Mouse (Mus musculus) lung, embryonic 15.5 days (tissue): ENCODE results near the gene Fuk. TPM values are rescaled to one million over a fixed set of nuclear protein-coding genes. Genes with fewer than 3 reads are reported as not detected.
"Not testable (repeated sequence)": the region's sequence is repeated elsewhere in the genome, so short reads cannot be mapped to it uniquely, and the experiment has no call there.

Experiments used
- ATAC-seq: fragments of 200-750 bp; cut with Nextera tagmentation; 2 replicates; pipeline ENCODE4 v1.8.0; 2017; ENCODE audit warnings: moderate number of reproducible peaks, borderline replicate concordance; ENCODE audit not compliant: low FRiP score, low TSS enrichment; ENCODE audit errors: extremely low read depth
- H3K27ac ChIP-seq: fragments of 300-500 bp; sonication (generic); 2 replicates; pipeline ENCODE4 v1.5.1; 2015; ENCODE audit warnings: moderate library complexity, mild to moderate bottlenecking, inconsistent platforms
- H3K27me3 ChIP-seq: fragments of 300-500 bp; sonication (generic); 2 replicates; pipeline ENCODE4 v1.6.1; 2015; ENCODE audit warnings: inconsistent platforms
- H3K36me3 ChIP-seq: fragments of 300-500 bp; sonication (generic); 2 replicates; pipeline ENCODE4 v1.6.1; 2015; ENCODE audit warnings: inconsistent platforms
- H3K4me1 ChIP-seq: fragments of 300-500 bp; sonication (generic); 2 replicates; pipeline ENCODE4 v1.6.1; 2015; ENCODE audit warnings: inconsistent platforms
- H3K4me2 ChIP-seq: fragments of 300-500 bp; sonication (generic); 2 replicates; pipeline ENCODE4 v1.6.1; 2015; ENCODE audit warnings: inconsistent platforms, mild to moderate bottlenecking, moderate library complexity
- H3K4me3 ChIP-seq: fragments of 300-500 bp; sonication (generic); 2 replicates; pipeline ENCODE4 v1.5.1; 2015; ENCODE audit warnings: mild to moderate bottlenecking, inconsistent platforms
- H3K9ac ChIP-seq: fragments of 300-500 bp; sonication (generic); 2 replicates; pipeline ENCODE4 v1.6.1; 2015; ENCODE audit warnings: inconsistent platforms
- H3K9me3 ChIP-seq: fragments of 300-500 bp; sonication (generic); 2 replicates; pipeline ENCODE4 v1.6.1; 2016; ENCODE audit warnings: inconsistent platforms
- WGBS: fragments of 180-500 bp; shearing (Covaris S2); methylation state at CpG from one replicate; pipeline ENCODE4 v1.1.7; 2015; 5-methylcytosine and 5-hydroxymethylcytosine counted together
- polyA plus RNA-seq: library from polyadenylated mRNA; unstranded; fragments of >200 nt; fragmentation: Nextera tagmentation; extraction: Ambion mirVana; gene quantifications from 2 replicates; pipeline ENCODE4 v1.2.1, GENCODE M21; 2015

Gene Fuk
- polyA plus RNA-seq, 1 experiment from 2014 or later = 10.8 TPM

GRCm38 (mm10) chr8:110892913-110893312, 9.4 kb downstream of the Fuk start:
- Histone ChIP-seq H3K27me3 (no peaks in the 10 kb centered on the region), H3K36me3 (no peaks in the 10 kb centered on the region), H3K27ac (no peak overlapping the region), H3K9ac (no peak overlapping the region), H3K9me3 (no peaks in the 10 kb centered on the region), H3K4me2 (no peak overlapping the region), H3K4me3 (no peak overlapping the region), H3K4me1 (no peaks in the 10 kb centered on the region)
- WGBS = 84% methylated on average over 2 of the region's 2 CpGs
- no peak for ATAC-seq

- Histone ChIP-seq H3K4me1 (no peaks in the 10 kb centered on the region), H3K27me3 (no peaks in the 10 kb centered on the region), H3K9me3 (no peaks in the 10 kb centered on the region), H3K9ac (no peak overlapping the region), H3K4me3 (no peak overlapping the region), H3K4me2 (no peak overlapping the region), H3K27ac (no peak overlapping the region), H3K36me3 (no peaks in the 10 kb centered on the region)
- WGBS = 88% methylated on average over 7 of the region's 7 CpGs
- no peak for ATAC-seq
Measured at GRCm38 (mm10) chr8:110892040-110892439, 10.2 kb downstream of the Fuk start.

- no peaks in the 10 kb centered on the region for H3K27me3 ChIP-seq
- H3K4me3 ChIP-seq = no peak overlapping the region
- H3K9ac ChIP-seq = no peak overlapping the region
- H3K27ac ChIP-seq = no peak overlapping the region
- no peak for ATAC-seq
- no peaks in the 10 kb centered on the region for H3K4me1 ChIP-seq
- WGBS = 43% methylated on average over 12 of the region's 12 CpGs
- no peaks in the 10 kb centered on the region for H3K9me3 ChIP-seq
- H3K36me3 ChIP-seq = 0 out of 2 replicates have a peak, but pooled peaks cover under 1% of the 10 kb centered on the region
- H3K4me2 ChIP-seq = no peak overlapping the region
Measured at GRCm38 (mm10) chr8:110889904-110890470, 12.3 kb downstream of the Fuk start.

GRCm38 (mm10) chr8:110888860-110889259, 13.4 kb downstream of the Fuk start:
- H3K9me3 ChIP-seq = no peaks in the 10 kb centered on the region
- no peaks in the 10 kb centered on the region for H3K27me3 ChIP-seq
- no peak overlapping the region for H3K4me2 ChIP-seq
- H3K27ac ChIP-seq = no peak overlapping the region
- H3K36me3 ChIP-seq = peaks cover 11% of the 10 kb centered on the region
- 84% methylated on average over 16 of the region's 16 CpGs for WGBS
- no peaks in the 10 kb centered on the region for H3K4me1 ChIP-seq
- no peak overlapping the region for H3K4me3 ChIP-seq
- ATAC-seq = no peak
- no peak overlapping the region for H3K9ac ChIP-seq

- H3K27ac ChIP-seq = no peak overlapping the region
- no peaks in the 10 kb centered on the region for H3K27me3 ChIP-seq
- H3K4me3 ChIP-seq = no peak overlapping the region
- WGBS = 87% methylated on average over 8 of the region's 8 CpGs
- no peak overlapping the region for H3K4me2 ChIP-seq
- H3K4me1 ChIP-seq = no peaks in the 10 kb centered on the region
- no peak overlapping the region for H3K9ac ChIP-seq
- peaks cover 15% of the 10 kb centered on the region for H3K36me3 ChIP-seq
- no peak for ATAC-seq
- H3K9me3 ChIP-seq = no peaks in the 10 kb centered on the region
Measured at GRCm38 (mm10) chr8:110888441-110888840, 13.8 kb downstream of the Fuk start.

- Histone ChIP-seq H3K27me3 (no peaks in the 10 kb centered on the region), H3K4me3 (no peak overlapping the region), H3K4me1 (no peaks in the 10 kb centered on the region), H3K9ac (no peak overlapping the region), H3K36me3 (peaks cover 24% of the 10 kb centered on the region), H3K4me2 (no peak overlapping the region), H3K27ac (no peak overlapping the region), H3K9me3 (no peaks in the 10 kb centered on the region)
- 89% methylated on average over 10 of the region's 10 CpGs for WGBS
- ATAC-seq = no peak
Measured at GRCm38 (mm10) chr8:110887551-110887950, 14.7 kb downstream of the Fuk start.

GRCm38 (mm10) chr8:110886634-110887033, 15.7 kb downstream of the Fuk start:
- Histone ChIP-seq H3K36me3 (peaks cover 33% of the 10 kb centered on the region), H3K9me3 (no peaks in the 10 kb centered on the region), H3K4me2 (no peak overlapping the region), H3K9ac (no peak overlapping the region), H3K4me1 (no peaks in the 10 kb centered on the region), H3K4me3 (no peak overlapping the region), H3K27ac (no peak overlapping the region), H3K27me3 (no peaks in the 10 kb centered on the region)
- 90% methylated on average over 3 of the region's 3 CpGs for WGBS
- no peak for ATAC-seq

- peaks cover 58% of the 10 kb centered on the region for H3K36me3 ChIP-seq
Measured at GRCm38 (mm10) chr8:110883824-110884223, 18.5 kb downstream of the Fuk start.

GRCm38 (mm10) chr8:110881741-110882310, 20.5 kb downstream of the Fuk start:
- Histone ChIP-seq H3K9me3 (no peaks in the 10 kb centered on the region), H3K36me3 (peaks cover 72% of the 10 kb centered on the region), H3K4me2 (no peak overlapping the region), H3K27ac (no peak overlapping the region), H3K27me3 (no peaks in the 10 kb centered on the region), H3K4me1 (no peaks in the 10 kb centered on the region), H3K9ac (no peak overlapping the region), H3K4me3 (no peak overlapping the region)
- no peak for ATAC-seq
- WGBS = 91% methylated on average over 10 of the region's 10 CpGs

More at GRCm38 (mm10) chr8:110883824-110884223, 18.5 kb downstream of the Fuk start:
- Histone ChIP-seq H3K9ac (no peak overlapping the region), H3K4me2 (no peak overlapping the region), H3K9me3 (no peaks in the 10 kb centered on the region), H3K4me1 (no peaks in the 10 kb centered on the region), H3K4me3 (no peak overlapping the region), H3K27ac (no peak overlapping the region), H3K27me3 (no peaks in the 10 kb centered on the region)
- 94% methylated on average over 18 of the region's 18 CpGs for WGBS
- no peak for ATAC-seq

GRCm38 (mm10) chr8:110877862-110878261, 24.4 kb downstream of the Fuk start:
- H3K27me3 ChIP-seq = no peaks in the 10 kb centered on the region
- H3K4me3 ChIP-seq = no peak overlapping the region
- H3K9me3 ChIP-seq = no peaks in the 10 kb centered on the region
- ATAC-seq = no peak
- 83% methylated on average over 4 of the region's 4 CpGs for WGBS
- H3K4me2 ChIP-seq = no peak overlapping the region
- no peak overlapping the region for H3K27ac ChIP-seq
- peaks cover 83% of the 10 kb centered on the region for H3K36me3 ChIP-seq
- H3K9ac ChIP-seq = no peak overlapping the region
- H3K4me1 ChIP-seq = no peaks in the 10 kb centered on the region

GRCm38 (mm10) chr8:110870501-110870900, 31.8 kb downstream of the Fuk start:
- WGBS = 89% methylated on average over 2 of the region's 2 CpGs
- peaks cover 89% of the 10 kb centered on the region for H3K36me3 ChIP-seq
- H3K4me3 ChIP-seq = no peak overlapping the region
- no peaks in the 10 kb centered on the region for H3K4me1 ChIP-seq
- H3K27me3 ChIP-seq = no peaks in the 10 kb centered on the region
- no peak for ATAC-seq
- H3K4me2 ChIP-seq = no peak overlapping the region
- no peak overlapping the region for H3K9ac ChIP-seq
- no peak overlapping the region for H3K27ac ChIP-seq
- no peaks in the 10 kb centered on the region for H3K9me3 ChIP-seq

GRCm38 (mm10) chr8:110861347-110862025, 40.8 kb downstream of the Fuk start:
- H3K4me3 ChIP-seq, H3K9ac ChIP-seq, H3K27me3 ChIP-seq, ATAC-seq, H3K4me2 ChIP-seq, H3K27ac ChIP-seq, H3K9me3 ChIP-seq, H3K4me1 ChIP-seq: not testable (repeated sequence)
- H3K36me3 ChIP-seq = peaks cover 92% of the 10 kb centered on the region
- 96% methylated on average over 7 of the region's 7 CpGs for WGBS
